22 mouse cellular contexts compared by ENCODE assay signal in genomic region chr7:139461344-139461743, GRCm38 (mm10).
A peak's percentile ranks its signal among the peaks of the same experiment; 100 is the strongest.
DNase-seq lines count a peak whose midpoint lies in the region; ATAC-seq and TF ChIP-seq lines count a peak whose summit lies in the region.
"Had no signal": no experiment of that assay in that cellular context is flagged by ENCODE, and none has a peak within 500 bp of the region (broad histone marks: within the 10 kb centered on the region; RNA-seq: fewer than 3 reads in every experiment).

No protein-coding gene starts in this region.

- 83% methylated on average over 12 of the region's 12 CpGs for WGBS in intestine, embryonic 15.5 days
- WGBS in intestine, embryonic 16.5 days: 82% methylated on average over 12 of the region's 12 CpGs
- 78% methylated on average over 12 of the region's 12 CpGs for WGBS in intestine, postnatal 0 days
- WGBS in hindbrain, embryonic 12.5 days: 91% methylated on average over 12 of the region's 12 CpGs

- no peak overlapping the region for H3K27ac ChIP-seq in intestine, embryonic 15.5 days
- H3K27ac ChIP-seq in intestine, embryonic 16.5 days (ENCODE audit: low read length): no peak overlapping the region
- no peak overlapping the region for H3K27ac ChIP-seq in intestine, postnatal 0 days (ENCODE audit: low read depth, low read length)
- no peak overlapping the region for H3K27ac ChIP-seq in hindbrain, embryonic 12.5 days
- H3K27ac ChIP-seq: embryonic facial prominence, embryonic 13.5 days; forebrain, embryonic 12.5 days; heart, adult 2 months; heart, embryonic 15.5 days; hindbrain, embryonic 14.5 days had no signal

- H3K27me3 ChIP-seq in intestine, embryonic 15.5 days (replicated peaks): no peaks in the 10 kb centered on the region
- H3K27me3 ChIP-seq in intestine, embryonic 16.5 days (replicated peaks; ENCODE audit: control insufficient read depth, insufficient read depth, low read length): no peaks in the 10 kb centered on the region
- H3K27me3 ChIP-seq in intestine, postnatal 0 days (replicated peaks; ENCODE audit: control insufficient read depth, insufficient read depth, low read length): no peaks in the 10 kb centered on the region
- H3K27me3 ChIP-seq in hindbrain, embryonic 12.5 days: no peaks in the 10 kb centered on the region
- H3K27me3 ChIP-seq: CH12.LX; embryonic facial prominence, embryonic 13.5 days; forebrain, embryonic 12.5 days; heart, embryonic 15.5 days had no signal

- no peak overlapping the region for H3K4me3 ChIP-seq in intestine, embryonic 15.5 days (replicated peaks)
- no peak overlapping the region for H3K4me3 ChIP-seq in intestine, embryonic 16.5 days (ENCODE audit: low read length)
- H3K4me3 ChIP-seq in intestine, postnatal 0 days (ENCODE audit: low read depth, low read length): no peak overlapping the region
- H3K4me3 ChIP-seq in hindbrain, embryonic 12.5 days: no peak overlapping the region
- H3K4me3 ChIP-seq: embryonic facial prominence, embryonic 13.5 days; forebrain, embryonic 12.5 days; heart, adult 2 months; heart, embryonic 15.5 days had no signal

- H3K4me1 ChIP-seq in intestine, embryonic 15.5 days (replicated peaks): peaks cover 1% of the 10 kb centered on the region
- H3K4me1 ChIP-seq in intestine, embryonic 16.5 days (ENCODE audit: control insufficient read depth, insufficient read depth, low read length): peaks cover 2% of the 10 kb centered on the region
- no peaks in the 10 kb centered on the region for H3K4me1 ChIP-seq in intestine, postnatal 0 days (replicated peaks; ENCODE audit: control insufficient read depth, insufficient read depth, low read length)
- peaks cover under 1% of the 10 kb centered on the region for H3K4me1 ChIP-seq in hindbrain, embryonic 12.5 days
- H3K4me1 ChIP-seq: forebrain, embryonic 12.5 days had no signal

- no peaks in the 10 kb centered on the region for H3K9me3 ChIP-seq in intestine, embryonic 15.5 days
- no peaks in the 10 kb centered on the region for H3K9me3 ChIP-seq in intestine, embryonic 16.5 days (ENCODE audit: control insufficient read depth, low read length)
- H3K9me3 ChIP-seq in intestine, postnatal 0 days (ENCODE audit: control insufficient read depth): no peaks in the 10 kb centered on the region
- no peaks in the 10 kb centered on the region for H3K9me3 ChIP-seq in hindbrain, embryonic 12.5 days (replicated peaks)
- H3K9me3 ChIP-seq: embryonic facial prominence, embryonic 13.5 days; forebrain, embryonic 12.5 days; heart, embryonic 15.5 days had no signal

- peak; percentile 41; the same call in 1 of the 2 replicates for ATAC-seq in intestine, embryonic 15.5 days
- ATAC-seq in intestine, embryonic 16.5 days: no peak
- ATAC-seq in intestine, postnatal 0 days: peak; percentile 61; the same call in 1 of the 2 replicates
- no peak for ATAC-seq in hindbrain, embryonic 12.5 days (ENCODE audit: low FRiP score)
- ATAC-seq: forebrain, embryonic 16.5 days had no signal

- H3K9ac ChIP-seq in intestine, embryonic 15.5 days: no peak overlapping the region
- no peak overlapping the region for H3K9ac ChIP-seq in intestine, embryonic 16.5 days (ENCODE audit: low read depth, low read length)
- H3K9ac ChIP-seq in intestine, postnatal 0 days (ENCODE audit: low read depth, low read length): no peak overlapping the region
- no peak overlapping the region for H3K9ac ChIP-seq in hindbrain, embryonic 12.5 days
- H3K9ac ChIP-seq: embryonic facial prominence, embryonic 13.5 days; forebrain, embryonic 12.5 days; heart, embryonic 15.5 days; hindbrain, embryonic 14.5 days had no signal

- DNase-seq in 416B (ENCODE audit: low read depth) (peak; percentile 31), MN1 (ENCODE audit: low spot score) (no peak)
- DNase-seq in spleen, adult 18-20 months: no peak
- DNase-seq: adrenal gland, adult 2 months; cerebellum, adult 11 months; cerebellum, adult 8-10 months; cerebellum, postnatal 36 days; gastrocnemius, postnatal 14 days; heart, adult 2 months; heart, postnatal 14 days; kidney, adult 11 months had no signal

- no peak for TF ChIP-seq CTCF in intestine, postnatal 0 days (IDR thresholded peaks at IDR 0.05; ENCODE audit: low read depth)

- no peaks in the 10 kb centered on the region for H3K36me3 ChIP-seq in intestine, embryonic 15.5 days
- no peaks in the 10 kb centered on the region for H3K36me3 ChIP-seq in intestine, embryonic 16.5 days (ENCODE audit: control insufficient read depth, insufficient read depth, low read length)
- 0 out of 2 replicates have a peak, but pooled peaks cover 4% of the 10 kb centered on the region for H3K36me3 ChIP-seq in intestine, postnatal 0 days (ENCODE audit: control insufficient read depth, insufficient read depth)
- no peaks in the 10 kb centered on the region for H3K36me3 ChIP-seq in hindbrain, embryonic 12.5 days
- H3K36me3 ChIP-seq: embryonic facial prominence, embryonic 13.5 days; forebrain, embryonic 12.5 days had no signal

- H3K4me2 ChIP-seq in intestine, embryonic 15.5 days (replicated peaks): no peak overlapping the region
- no peak overlapping the region for H3K4me2 ChIP-seq in intestine, embryonic 16.5 days (ENCODE audit: low read depth, low read length)
- H3K4me2 ChIP-seq in intestine, postnatal 0 days (replicated peaks; ENCODE audit: low read depth): no peak overlapping the region
- H3K4me2 ChIP-seq in hindbrain, embryonic 12.5 days (replicated peaks): no peak overlapping the region
- H3K4me2 ChIP-seq: embryonic facial prominence, embryonic 13.5 days; forebrain, embryonic 12.5 days; heart, embryonic 11.5 days; heart, embryonic 15.5 days; hindbrain, embryonic 14.5 days had no signal

Comparison
In these comparisons a context has a peak if more than half of its experiments do, and no peak if none do; other contexts are left out.
1. ATAC-seq: peak in intestine, embryonic 15.5 days (single experiment) and intestine, postnatal 0 days (single experiment); none in intestine, embryonic 16.5 days (single experiment) and hindbrain, embryonic 12.5 days (single experiment).